Mouse (Mus musculus) hindbrain, embryonic 15.5 days (tissue): ENCODE measurements around the gene Vsig8. TPM values are rescaled to one million over a fixed set of nuclear protein-coding genes. Genes with fewer than 3 reads are reported as not detected.

Source experiments
- ATAC-seq: fragments of 200-750 bp; cut with Nextera tagmentation; 2 replicates; pipeline ENCODE4 v1.8.0; 2017; ENCODE audit warnings: low read depth, moderate number of reproducible peaks, moderate TSS enrichment; ENCODE audit not compliant: low FRiP score
- H3K27ac ChIP-seq: fragments of 300-500 bp; sonication (generic); replicated peaks from 2 replicates; pipeline ENCODE4 v1.5.1; 2015; ENCODE audit warnings: mild to moderate bottlenecking, inconsistent platforms
- H3K27me3 ChIP-seq: fragments of 300-500 bp; sonication (generic); 2 replicates; pipeline ENCODE4 v1.6.1; 2015; ENCODE audit warnings: control low read depth, inconsistent platforms
- H3K36me3 ChIP-seq: fragments of 300-500 bp; sonication (generic); 2 replicates; pipeline ENCODE4 v1.6.1; 2015; ENCODE audit warnings: control low read depth, inconsistent platforms
- H3K4me1 ChIP-seq: fragments of 300-500 bp; sonication (generic); replicated peaks from 2 replicates; pipeline ENCODE4 v1.6.1; 2015; ENCODE audit warnings: control low read depth, inconsistent platforms
- H3K4me2 ChIP-seq: fragments of 300-500 bp; sonication (generic); 2 replicates; pipeline ENCODE4 v1.6.1; 2015; ENCODE audit warnings: moderate library complexity, mild to moderate bottlenecking, inconsistent platforms
- H3K4me3 ChIP-seq: fragments of 300-500 bp; sonication (generic); 2 replicates; pipeline ENCODE4 v1.5.1; 2015; ENCODE audit warnings: mild to moderate bottlenecking, inconsistent platforms
- H3K9ac ChIP-seq: fragments of 300-500 bp; sonication (generic); 2 replicates; pipeline ENCODE4 v1.6.1; 2015; ENCODE audit warnings: inconsistent platforms
- H3K9me3 ChIP-seq: fragments of 300-500 bp; sonication (generic); 2 replicates; pipeline ENCODE4 v1.6.1; 2016; ENCODE audit warnings: control low read depth, inconsistent platforms
- WGBS: fragments of 180-500 bp; shearing (Covaris S2); methylation state at CpG from one replicate; pipeline ENCODE4 v1.1.7; 2015; 5-methylcytosine and 5-hydroxymethylcytosine counted together
- polyA plus RNA-seq: library from polyadenylated mRNA; unstranded; fragments of >200 nt; fragmentation: Nextera tagmentation; extraction: Ambion mirVana; gene quantifications from 2 replicates; pipeline ENCODE4 v1.2.1, GENCODE M21; 2015

Gene Vsig8
- polyA plus RNA-seq, 1 experiment from 2014 or later: 1.1 TPM

DNA sequence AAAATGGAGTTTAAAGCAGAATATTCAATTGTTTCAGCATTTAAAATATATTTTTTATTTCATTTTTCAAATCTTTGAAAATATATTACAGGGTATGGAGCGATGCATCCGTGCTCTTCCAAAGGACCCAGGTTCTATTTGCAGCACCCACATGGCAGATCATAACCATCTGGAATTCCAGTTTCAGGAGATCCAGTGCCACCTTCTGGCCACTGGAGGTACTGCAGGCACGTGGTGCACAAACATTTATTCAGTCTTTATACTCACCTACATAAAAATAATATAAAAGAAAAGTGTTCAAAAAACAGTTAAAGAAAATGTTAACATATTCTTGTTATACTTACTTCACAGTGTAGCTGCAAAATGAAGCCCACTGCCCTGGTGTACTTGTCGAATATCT lies 37.7 kb upstream of the Vsig8 start:
- no peak overlapping the region for H3K4me3 ChIP-seq
- WGBS: 78% methylated on average over 4 of the region's 4 CpGs

DNA sequence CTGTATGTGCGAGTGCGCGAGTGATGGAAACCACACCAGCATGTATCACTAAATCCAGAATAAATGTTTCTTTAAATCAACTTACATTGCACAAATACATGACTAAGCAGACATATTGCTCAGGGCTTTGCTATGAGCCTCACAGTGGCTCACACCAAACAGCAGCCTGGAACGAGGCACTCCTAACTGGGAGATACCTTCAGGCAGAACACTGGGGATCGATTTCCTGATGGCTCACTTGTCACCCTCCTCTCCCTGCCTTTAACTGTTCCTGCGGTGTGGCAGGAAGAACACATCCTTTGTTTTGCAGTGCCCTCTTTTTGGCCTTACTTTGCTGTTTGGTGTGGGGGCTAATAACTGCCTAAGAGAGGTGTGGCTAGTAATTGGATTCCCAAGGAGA lies 36.1 kb upstream of the Vsig8 start:
- H3K4me2 ChIP-seq: no peak overlapping the region

More for the DNA sequence above, 37.7 kb upstream of the Vsig8 start:
- H3K4me2 ChIP-seq: no peak overlapping the region
- H3K27me3 ChIP-seq: no peaks in the 10 kb centered on the region
- no peaks in the 10 kb centered on the region for H3K36me3 ChIP-seq
- no peak for ATAC-seq
- no peaks in the 10 kb centered on the region for H3K9me3 ChIP-seq
- no peak overlapping the region for H3K27ac ChIP-seq
- peaks cover 21% of the 10 kb centered on the region for H3K4me1 ChIP-seq
- no peak overlapping the region for H3K9ac ChIP-seq

DNA sequence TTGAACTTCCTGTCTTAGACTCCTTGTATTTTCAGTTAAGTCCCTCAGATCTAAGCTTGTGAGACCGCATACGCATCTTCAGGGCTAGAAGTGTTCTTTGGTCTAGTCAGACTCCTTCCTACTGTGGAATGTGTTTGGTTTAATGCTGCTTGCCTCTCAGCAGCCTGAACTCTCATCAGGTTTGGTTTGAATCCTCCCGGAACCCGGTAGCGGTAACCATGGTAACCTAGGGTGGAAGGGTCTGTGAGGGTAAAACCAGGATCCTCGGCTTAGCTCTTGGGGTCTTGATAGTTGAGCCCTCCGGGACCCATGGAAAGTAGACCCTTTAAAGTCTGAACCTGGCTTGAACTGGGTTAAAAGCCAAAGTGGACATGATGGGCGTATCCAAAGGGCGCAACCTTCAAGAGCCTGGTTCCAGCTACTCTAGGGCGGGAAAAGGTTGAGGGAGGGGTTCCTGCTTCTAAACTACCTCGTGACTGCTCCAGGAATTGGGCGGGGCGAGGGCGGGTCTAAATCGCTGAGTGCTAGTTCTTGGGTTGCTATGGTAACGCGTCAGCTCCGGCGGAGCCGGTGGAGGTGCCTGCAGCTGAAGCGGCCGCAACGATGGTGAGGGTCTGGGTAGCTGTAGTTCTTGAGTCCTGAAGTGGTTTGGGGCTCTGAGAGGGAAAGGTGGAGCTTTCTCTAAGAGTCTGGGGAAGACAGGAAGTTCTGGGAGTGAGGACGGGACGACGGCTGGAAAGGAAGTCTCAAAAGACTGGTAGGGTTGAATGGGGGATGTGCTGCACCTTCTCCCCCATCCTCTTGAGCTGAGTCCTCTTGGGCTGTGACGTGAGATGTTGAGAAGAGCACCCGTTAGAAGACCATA lies 34.9 kb upstream of the Vsig8 start, which contains the start of gene Cfap45:
Gene Cfap45, plus strand, starts transcription at position 226 of the 865 bp plus-strand sequence.
- Histone ChIP-seq H3K27me3 (no peaks in the 10 kb centered on the region), H3K4me1 (peaks cover 20% of the 10 kb centered on the region), H3K9me3 (no peaks in the 10 kb centered on the region), H3K9ac (0 out of 2 replicates have a peak within 1 kb of the TSS, but pooled peaks have one; percentile 6), H3K4me3 (peak within 1 kb of the TSS; percentile 44), H3K36me3 (no peaks in the 10 kb centered on the region), H3K4me2 (peak within 1 kb of the TSS; percentile 78), H3K27ac (peak within 1 kb of the TSS; percentile 47; the same call in 1 of the 2 replicates)
- 5% methylated on average over 28 of the region's 28 CpGs for WGBS
- peak; percentile 91 for ATAC-seq

More for the DNA sequence above, 36.1 kb upstream of the Vsig8 start:
- 80% methylated on average over 6 of the region's 6 CpGs for whole genome bisulfite sequencing
- Histone ChIP-seq H3K27ac (no peak overlapping the region), H3K4me1 (peaks cover 14% of the 10 kb centered on the region), H3K9me3 (no peaks in the 10 kb centered on the region), H3K9ac (no peak overlapping the region), H3K27me3 (no peaks in the 10 kb centered on the region), H3K4me3 (no peak overlapping the region), H3K36me3 (no peaks in the 10 kb centered on the region)
- no peak for ATAC-seq

DNA sequence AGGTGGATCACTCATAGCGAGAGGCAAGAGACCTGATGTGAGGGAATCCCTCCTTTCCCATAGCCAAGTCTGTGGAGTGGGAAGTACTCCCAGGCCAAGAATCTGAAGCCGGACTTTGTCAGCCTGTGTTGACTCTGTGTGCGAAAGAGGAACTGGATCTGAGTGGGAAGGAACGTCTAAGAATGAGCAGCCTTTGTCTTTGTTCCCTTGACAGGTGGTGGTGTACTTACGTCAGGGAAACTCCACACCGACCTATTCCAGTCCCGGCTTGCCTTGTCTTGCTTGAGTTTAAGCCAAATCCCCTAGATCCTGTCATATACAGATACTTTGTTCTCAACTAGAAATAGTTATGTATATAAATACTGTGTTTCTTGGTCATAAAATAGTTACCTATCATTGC lies 33.2 kb upstream of the Vsig8 start:
- Histone ChIP-seq H3K4me3 (no peak overlapping the region), H3K27ac (no peak overlapping the region), H3K4me2 (no peak overlapping the region), H3K36me3 (no peaks in the 10 kb centered on the region), H3K9ac (no peak overlapping the region), H3K9me3 (no peaks in the 10 kb centered on the region), H3K4me1 (peaks cover 20% of the 10 kb centered on the region), H3K27me3 (no peaks in the 10 kb centered on the region)
- WGBS: 72% methylated on average over 7 of the region's 7 CpGs
- no peak for ATAC-seq

DNA sequence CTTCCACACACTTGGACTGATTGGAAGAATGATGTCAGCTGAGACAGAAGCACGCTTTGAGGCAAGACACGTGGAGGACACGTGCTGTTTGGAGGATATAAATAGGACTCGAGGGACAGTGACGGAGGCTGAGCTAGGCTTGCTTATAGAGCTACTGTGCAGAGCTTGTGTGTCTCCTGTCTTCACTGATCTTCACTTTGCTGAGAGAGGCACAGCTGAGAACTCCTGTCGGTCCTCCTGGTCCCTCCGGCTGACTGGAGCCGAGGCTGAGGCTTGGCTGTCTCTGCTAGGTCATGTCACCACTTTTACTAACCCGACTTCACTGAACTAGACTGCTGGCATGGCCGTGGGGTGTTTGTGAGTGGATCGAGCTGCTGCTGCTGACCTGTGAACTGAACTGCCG lies 32.0 kb upstream of the Vsig8 start:
- WGBS: 63% methylated on average over 12 of the region's 12 CpGs
- no peak for ATAC-seq
- peaks cover 20% of the 10 kb centered on the region for H3K4me1 ChIP-seq
- no peak overlapping the region for H3K4me3 ChIP-seq
- H3K4me2 ChIP-seq: no peak overlapping the region
- H3K9ac ChIP-seq: no peak overlapping the region
- no peaks in the 10 kb centered on the region for H3K9me3 ChIP-seq
- no peaks in the 10 kb centered on the region for H3K36me3 ChIP-seq
- no peaks in the 10 kb centered on the region for H3K27me3 ChIP-seq
- H3K27ac ChIP-seq: no peak overlapping the region

DNA sequence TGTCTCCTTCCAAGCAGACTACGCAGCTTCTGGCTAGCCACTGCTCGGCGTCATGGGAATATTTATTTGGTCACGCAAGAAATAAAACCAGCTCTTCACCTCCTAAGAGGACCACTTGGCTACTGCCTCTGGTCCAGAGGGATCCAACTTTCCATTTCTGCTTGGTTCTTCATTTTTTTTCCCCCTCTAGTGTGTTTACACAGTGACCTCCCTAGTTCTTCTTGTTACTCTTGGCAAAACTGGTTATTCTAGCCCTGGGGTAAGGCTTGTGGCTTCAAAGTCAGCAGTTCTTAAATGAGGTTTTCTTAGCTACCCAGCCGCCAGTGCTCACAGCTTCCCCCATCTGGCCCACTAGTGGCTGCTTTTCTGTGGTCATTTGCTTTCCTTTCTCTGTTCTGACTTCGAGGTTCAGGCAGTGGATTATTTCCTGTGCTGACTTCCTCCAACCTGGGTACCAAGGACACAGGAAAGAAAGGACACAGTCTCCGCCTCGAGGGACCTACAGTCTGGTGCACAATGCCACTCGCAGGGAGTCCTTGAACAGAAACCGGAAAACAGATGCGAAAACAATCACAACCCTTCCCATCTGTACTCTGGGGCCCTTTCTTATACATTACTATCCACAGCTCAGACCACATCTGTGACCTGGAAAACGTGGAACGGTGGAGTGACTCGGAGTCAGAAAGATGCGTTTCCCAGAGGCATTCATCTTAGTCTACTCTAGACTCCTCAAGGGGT lies 30.5 kb upstream of the Vsig8 start:
- H3K4me3 ChIP-seq: no peak overlapping the region
- no peak overlapping the region for H3K9ac ChIP-seq
- no peak for ATAC-seq
- no peaks in the 10 kb centered on the region for H3K36me3 ChIP-seq
- H3K9me3 ChIP-seq: no peaks in the 10 kb centered on the region
- no peak overlapping the region for H3K27ac ChIP-seq
- no peaks in the 10 kb centered on the region for H3K27me3 ChIP-seq
- peaks cover 18% of the 10 kb centered on the region for H3K4me1 ChIP-seq
- 40% methylated on average over 15 of the region's 15 CpGs for WGBS
- H3K4me2 ChIP-seq: peak overlapping the region; percentile 18; the same call in 1 of the 2 replicates

DNA sequence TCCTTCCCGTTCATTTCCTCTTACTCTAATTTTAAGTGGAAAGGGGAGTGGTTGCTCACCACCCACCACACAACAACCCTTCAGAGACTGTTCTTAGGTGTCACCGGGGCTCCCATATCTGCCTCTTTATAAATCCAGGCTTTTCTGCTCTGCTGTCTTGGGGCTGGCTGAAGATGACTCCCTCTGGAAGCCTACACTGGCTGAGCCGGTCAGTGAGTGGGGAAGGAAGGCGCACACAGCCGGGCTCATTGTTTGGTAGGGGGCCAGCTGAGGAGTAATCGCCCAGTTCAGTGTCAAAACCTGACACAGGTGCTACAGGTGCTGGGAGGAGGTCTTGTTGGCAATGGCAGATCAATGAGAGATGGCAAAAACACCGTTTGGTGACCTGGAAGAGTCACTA lies 29.8 kb upstream of the Vsig8 start:
- ATAC-seq: no peak
- Histone ChIP-seq H3K27ac (no peak overlapping the region), H3K27me3 (no peaks in the 10 kb centered on the region), H3K4me2 (no peak overlapping the region), H3K4me3 (no peak overlapping the region), H3K9me3 (no peaks in the 10 kb centered on the region), H3K9ac (no peak overlapping the region), H3K36me3 (no peaks in the 10 kb centered on the region), H3K4me1 (peaks cover 15% of the 10 kb centered on the region)
- 76% methylated on average over 7 of the region's 7 CpGs for WGBS

DNA sequence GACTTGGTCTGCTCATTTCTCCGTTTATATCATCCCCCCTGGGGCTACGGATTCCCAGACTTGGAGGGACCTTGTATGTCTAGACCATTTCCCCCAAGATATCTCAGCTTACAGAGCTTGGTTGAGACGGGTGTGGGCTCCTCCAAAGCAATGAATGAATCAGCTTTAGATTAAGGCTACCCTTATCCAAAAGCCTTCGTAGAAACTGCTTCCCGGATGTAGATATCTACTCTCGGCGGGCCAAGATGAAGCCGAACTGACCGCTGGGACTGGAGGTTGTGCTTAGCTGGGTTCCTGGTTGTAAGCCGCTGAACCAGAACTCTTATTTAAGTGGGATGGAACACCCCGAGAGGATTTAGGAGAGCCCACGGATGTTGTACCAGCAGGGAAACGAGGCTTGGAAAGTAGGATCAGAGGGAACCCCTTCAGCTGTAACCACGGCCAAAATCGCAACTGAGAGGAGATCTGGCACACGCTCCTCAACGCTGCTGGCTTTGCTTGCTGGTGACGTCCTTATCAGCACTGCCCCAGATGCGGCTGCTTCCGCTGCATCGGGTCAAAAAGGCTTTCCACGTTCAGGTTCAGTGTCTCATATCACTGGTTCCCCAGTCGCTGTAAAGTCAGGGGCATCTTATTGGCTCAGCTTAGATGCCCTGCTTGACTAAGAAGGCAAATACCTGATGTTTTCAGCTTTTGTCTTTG lies 29.2 kb upstream of the Vsig8 start:
- no peak for ATAC-seq
- Histone ChIP-seq H3K4me2 (no peak overlapping the region), H3K27me3 (no peaks in the 10 kb centered on the region), H3K9me3 (no peaks in the 10 kb centered on the region), H3K36me3 (no peaks in the 10 kb centered on the region), H3K27ac (no peak overlapping the region), H3K4me3 (no peak overlapping the region), H3K9ac (no peak overlapping the region), H3K4me1 (peaks cover 12% of the 10 kb centered on the region)
- WGBS: 74% methylated on average over 23 of the region's 23 CpGs

DNA sequence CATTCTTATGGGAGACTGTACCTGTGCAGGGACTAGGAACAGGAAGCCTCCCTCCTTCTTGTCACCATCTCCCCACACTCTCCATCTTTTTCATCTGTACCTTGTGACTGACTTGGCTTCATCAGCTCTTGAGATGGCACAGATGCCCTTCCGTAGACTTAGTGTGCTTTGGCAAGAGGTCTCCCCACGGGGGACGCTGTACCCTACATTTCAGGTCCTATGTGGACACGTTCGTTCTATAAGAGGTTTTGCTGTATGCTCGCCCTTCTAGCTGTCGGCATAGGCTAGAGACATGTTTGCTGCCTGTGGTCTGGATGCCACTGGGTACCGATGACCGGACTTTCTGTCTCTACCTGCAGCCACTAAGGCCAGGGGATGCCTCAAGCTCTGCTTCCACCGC lies 28.3 kb upstream of the Vsig8 start:
- no peaks in the 10 kb centered on the region for H3K9me3 ChIP-seq
- no peak overlapping the region for H3K27ac ChIP-seq
- H3K36me3 ChIP-seq: no peaks in the 10 kb centered on the region
- 93% methylated on average over 10 of the region's 10 CpGs for WGBS
- peaks cover 12% of the 10 kb centered on the region for H3K4me1 ChIP-seq
- H3K9ac ChIP-seq: no peak overlapping the region
- no peak overlapping the region for H3K4me3 ChIP-seq
- H3K4me2 ChIP-seq: no peak overlapping the region
- no peaks in the 10 kb centered on the region for H3K27me3 ChIP-seq
- no peak for ATAC-seq

DNA sequence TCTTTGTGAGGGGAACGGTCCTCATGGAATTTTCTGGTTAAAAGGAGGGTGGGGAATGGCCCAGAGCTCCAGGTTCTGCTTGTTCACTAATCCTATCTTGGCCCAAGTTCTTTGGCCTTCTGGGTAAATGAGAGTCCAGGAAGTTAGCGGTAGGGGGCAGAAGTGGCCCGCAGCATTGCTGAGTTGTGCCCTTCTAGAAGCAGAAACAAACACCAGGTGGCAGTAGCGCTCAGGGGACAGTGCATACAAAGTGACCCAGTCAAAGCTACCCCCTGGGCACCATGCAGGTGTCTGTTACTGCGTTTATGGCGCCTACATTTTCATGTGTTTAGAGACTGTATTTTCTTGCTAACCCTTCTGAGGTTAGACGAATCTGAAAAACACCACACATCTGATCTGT lies 27.0 kb upstream of the Vsig8 start:
- Histone ChIP-seq H3K36me3 (no peaks in the 10 kb centered on the region), H3K4me2 (no peak overlapping the region), H3K27me3 (no peaks in the 10 kb centered on the region), H3K9ac (no peak overlapping the region), H3K4me3 (no peak overlapping the region), H3K9me3 (no peaks in the 10 kb centered on the region), H3K27ac (no peak overlapping the region), H3K4me1 (peaks cover 18% of the 10 kb centered on the region)
- WGBS: 5% methylated on average over 7 of the region's 7 CpGs
- ATAC-seq: peak; percentile 59; the same call in 1 of the 2 replicates

DNA sequence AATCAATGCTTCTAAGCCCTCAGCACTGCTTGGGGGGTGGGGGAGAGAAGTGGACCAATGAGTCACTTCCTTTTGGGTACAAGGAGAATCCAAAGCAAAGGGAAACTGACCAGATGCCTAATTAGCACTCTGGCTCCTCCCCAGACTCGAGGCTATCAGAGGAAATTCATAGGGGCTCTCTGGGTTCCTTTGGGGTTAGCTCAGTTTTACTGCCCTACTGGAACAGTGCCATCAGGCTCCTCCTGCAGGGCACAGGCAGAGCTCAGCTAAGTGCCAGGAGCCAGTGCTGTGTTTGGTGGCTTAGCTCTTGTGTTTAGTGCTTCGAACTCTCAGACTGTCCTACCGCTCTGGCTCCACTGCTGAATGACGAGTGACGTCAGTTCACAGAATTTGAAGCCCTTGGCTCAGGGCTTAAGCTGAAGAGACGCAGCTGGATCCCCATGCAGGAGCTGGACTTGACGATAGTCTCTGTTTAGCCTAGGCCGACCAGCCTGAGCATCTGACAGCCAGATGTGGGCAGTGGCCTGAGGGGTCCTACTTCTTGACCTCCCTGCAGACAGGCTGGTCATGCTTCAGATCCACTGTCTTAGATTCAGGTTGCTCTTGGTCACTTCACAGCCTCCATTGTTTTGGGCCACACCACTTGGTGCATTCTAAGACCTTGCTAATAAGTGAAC lies 25.1 kb upstream of the Vsig8 start:
- H3K9me3 ChIP-seq: no peaks in the 10 kb centered on the region
- no peaks in the 10 kb centered on the region for H3K36me3 ChIP-seq
- no peak overlapping the region for H3K4me3 ChIP-seq
- ATAC-seq: no peak
- no peak overlapping the region for H3K4me2 ChIP-seq
- no peaks in the 10 kb centered on the region for H3K27me3 ChIP-seq
- WGBS: 42% methylated on average over 8 of the region's 8 CpGs
- H3K9ac ChIP-seq: no peak overlapping the region
- H3K4me1 ChIP-seq: peaks cover 11% of the 10 kb centered on the region
- H3K27ac ChIP-seq: no peak overlapping the region
